Mouse (Mus musculus): ENCODE data around the gene Cep170b.
A peak's percentile ranks its signal among the peaks of the same experiment; 100 is the strongest.

The Cep170b gene

GRCm38 (mm10) chr12:112720216-112720615 lies at the start of gene Cep170b:
Gene Cep170b (plus strand): TSS chr12:112720455.
- peak in 1 of 2 experiments; percentile 65 for DNase-seq (ENCODE audit: low spot score in 2 of 2)

GRCm38 (mm10) chr12:112670718-112671393 lies 49.4 kb upstream of the Cep170b start:
- DNase-seq (ENCODE audit: low spot score in 2 of 2) = no peak

- DNase-seq (ENCODE audit: low spot score in 2 of 2) = no peak
Measured at GRCm38 (mm10) chr12:112671891-112672290, 48.4 kb upstream of the Cep170b start.

GRCm38 (mm10) chr12:112672744-112673575 lies 47.3 kb upstream of the Cep170b start:
- DNase-seq (ENCODE audit: low spot score in 2 of 2) = peak; percentile 30 to 57

- no peak for DNase-seq (ENCODE audit: low spot score in 2 of 2)
Measured at GRCm38 (mm10) chr12:112673576-112674091, 46.6 kb upstream of the Cep170b start.

- peak; percentile 28 to 39 for DNase-seq (ENCODE audit: low spot score in 2 of 2)
Measured at GRCm38 (mm10) chr12:112674132-112675011, 45.9 kb upstream of the Cep170b start, which contains the start of gene Akt1. Gene Akt1 (minus strand): TSS chr12:112674884.

DNA sequence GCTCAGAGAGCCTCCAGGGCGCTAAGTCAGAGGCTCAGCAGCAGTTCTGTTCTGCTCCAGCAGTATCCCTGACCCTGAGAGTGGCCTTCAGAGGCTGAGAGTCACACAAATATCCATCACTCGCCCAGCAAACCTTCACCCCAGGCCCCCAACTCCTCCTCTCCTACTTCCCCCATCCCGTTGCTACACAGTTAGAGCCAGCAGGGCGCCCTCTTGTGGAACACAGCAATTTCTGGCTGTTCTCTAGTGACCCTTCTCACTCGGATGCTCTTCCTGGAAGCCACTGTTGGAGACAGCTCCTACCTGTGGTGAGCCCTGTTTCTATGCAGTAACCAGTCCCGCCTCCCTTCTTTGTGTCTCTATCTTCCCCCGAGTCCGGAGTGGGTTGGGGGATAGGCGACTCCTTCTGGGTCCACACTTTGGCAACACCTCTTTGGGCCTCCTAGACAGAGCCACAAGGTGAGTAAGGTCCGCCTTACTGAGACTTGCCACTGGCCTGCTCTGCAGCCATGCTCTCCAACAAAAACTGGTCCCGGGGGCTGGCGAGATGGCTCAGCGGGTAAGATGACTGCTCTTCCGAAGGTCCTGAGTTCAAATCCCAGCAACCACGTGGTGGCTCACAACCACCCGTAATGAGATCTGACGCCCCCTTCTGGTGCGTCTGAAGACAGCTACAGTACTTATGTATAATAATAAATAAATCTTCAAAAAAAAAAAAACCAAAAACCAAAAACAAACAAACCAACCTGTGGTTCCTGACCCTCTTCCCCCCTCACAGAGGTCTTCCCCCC lies 44.8 kb upstream of the Cep170b start:
- peak; percentile 76 to 86 for DNase-seq (ENCODE audit: low spot score in 2 of 2)

- no peak for DNase-seq (ENCODE audit: low spot score in 2 of 2)
Measured at GRCm38 (mm10) chr12:112677076-112677475, 43.2 kb upstream of the Cep170b start.

DNA sequence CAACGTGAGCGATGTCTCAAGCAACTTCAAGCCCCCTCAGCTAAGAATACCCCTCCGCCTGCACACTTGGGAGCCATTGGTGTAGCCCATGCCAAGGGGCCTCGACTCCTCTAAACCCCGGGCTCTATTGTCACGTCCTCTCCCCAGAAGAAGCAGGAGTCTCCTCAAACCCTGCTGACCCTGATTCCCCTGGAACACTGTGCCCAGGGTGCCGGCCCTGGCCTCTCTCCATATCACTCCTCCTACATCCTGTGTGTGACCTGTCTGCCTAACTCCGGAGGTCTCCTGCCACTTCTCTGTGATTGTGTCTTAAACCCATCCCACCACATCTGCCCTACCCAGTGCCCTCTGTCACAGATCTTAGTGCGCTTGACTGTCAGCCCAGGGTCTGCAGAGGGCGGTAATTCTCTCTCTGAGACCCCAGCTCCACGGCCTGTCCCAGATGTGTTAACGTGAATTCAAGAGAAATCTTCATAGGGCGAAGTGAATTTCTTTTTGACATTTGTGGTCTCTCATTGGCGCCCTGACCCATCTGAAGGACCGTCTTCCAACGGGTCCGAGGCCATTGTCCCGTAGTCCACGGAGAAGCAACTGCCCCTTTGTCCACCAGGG lies 42.2 kb upstream of the Cep170b start:
- no peak for DNase-seq (ENCODE audit: low spot score in 2 of 2)

DNA sequence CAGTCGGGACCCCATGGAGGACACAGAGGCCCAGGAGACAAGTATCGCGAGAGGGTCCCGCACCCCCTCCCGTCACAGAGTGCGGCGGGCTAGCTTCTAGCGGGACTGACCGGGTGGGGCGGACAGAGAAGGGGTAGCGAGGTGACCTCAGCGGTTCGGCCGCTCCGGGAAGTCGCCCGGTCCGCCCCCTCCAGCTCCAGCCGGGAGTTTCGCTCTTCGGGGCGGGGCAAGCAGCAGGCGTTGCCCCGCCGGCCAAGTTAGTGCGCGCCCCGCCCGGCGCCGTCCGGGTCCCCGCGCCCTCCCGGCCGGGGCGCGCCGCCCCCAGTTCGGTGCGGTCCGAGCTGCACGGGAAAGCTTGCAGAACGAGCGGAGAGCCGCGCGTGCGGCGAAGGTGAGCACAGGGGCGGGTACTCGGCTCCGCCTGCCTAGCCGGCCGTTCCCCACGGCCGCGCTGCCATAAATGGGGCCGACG lies 41.7 kb upstream of the Cep170b start, which contains the start of gene Zbtb42:
Gene Zbtb42, plus strand, starts transcription at position 274 of the 472 bp plus-strand sequence.
- peak; percentile 33 to 42 for DNase-seq (ENCODE audit: low spot score in 2 of 2)

DNA sequence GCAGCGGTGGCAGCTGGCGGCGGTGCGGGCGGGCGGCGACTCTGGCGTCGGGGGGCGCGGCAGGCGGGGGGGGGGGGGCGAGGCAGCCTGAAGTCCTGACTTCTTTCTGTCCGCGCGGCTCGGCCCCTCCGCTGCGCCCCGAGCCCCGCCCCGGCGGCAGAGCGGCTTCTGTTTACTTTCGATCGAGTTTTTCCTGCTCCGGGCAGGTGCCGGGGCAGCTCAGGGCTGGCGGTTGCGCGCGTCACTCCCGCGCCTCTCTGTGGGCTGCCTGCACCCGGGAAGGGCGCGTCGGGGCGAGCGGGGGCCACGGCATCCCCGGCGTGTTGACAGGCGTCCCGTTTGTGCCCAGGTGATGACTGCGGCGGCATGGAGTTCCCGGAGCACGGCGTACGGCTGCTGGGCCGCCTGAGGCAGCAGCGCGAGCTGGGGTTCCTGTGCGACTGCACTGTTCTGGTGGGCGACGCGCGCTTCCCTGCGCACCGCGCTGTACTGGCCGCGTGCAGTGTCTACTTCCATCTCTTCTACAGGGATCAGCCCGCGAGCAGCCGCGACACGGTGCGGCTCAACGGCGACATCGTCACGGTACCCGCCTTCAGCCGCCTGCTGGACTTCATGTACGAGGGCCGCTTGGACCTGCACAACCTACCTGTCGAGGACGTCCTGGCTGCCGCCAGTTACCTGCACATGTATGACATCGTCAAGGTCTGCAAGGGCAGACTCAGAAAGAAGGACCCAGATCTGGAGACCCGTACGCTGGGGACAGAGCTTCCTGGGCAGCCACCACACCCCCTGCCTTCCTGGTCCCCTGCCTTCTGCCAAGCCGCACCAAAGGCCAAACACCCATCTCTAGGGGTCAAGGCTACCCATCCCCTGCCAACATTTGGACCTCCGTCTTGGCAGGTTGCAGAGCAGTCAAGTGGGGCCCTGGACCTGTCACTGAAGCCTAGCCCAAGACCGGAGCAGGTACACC lies 40.9 kb upstream of the Cep170b start:
- DNase-seq (ENCODE audit: low spot score in 2 of 2) = no peak

GRCm38 (mm10) chr12:112683351-112683750 lies 36.9 kb upstream of the Cep170b start:
- no peak for DNase-seq (ENCODE audit: low spot score in 2 of 2)

- DNase-seq (ENCODE audit: low spot score in 2 of 2) = peak; percentile 48 to 51
Measured at GRCm38 (mm10) chr12:112688458-112688857, 31.8 kb upstream of the Cep170b start.

GRCm38 (mm10) chr12:112693185-112694126 lies 26.8 kb upstream of the Cep170b start:
- peak; percentile 88 to 90 for DNase-seq (ENCODE audit: low spot score in 2 of 2)

GRCm38 (mm10) chr12:112694127-112694475 lies 26.2 kb upstream of the Cep170b start:
- no peak for DNase-seq (ENCODE audit: low spot score in 2 of 2)

DNA sequence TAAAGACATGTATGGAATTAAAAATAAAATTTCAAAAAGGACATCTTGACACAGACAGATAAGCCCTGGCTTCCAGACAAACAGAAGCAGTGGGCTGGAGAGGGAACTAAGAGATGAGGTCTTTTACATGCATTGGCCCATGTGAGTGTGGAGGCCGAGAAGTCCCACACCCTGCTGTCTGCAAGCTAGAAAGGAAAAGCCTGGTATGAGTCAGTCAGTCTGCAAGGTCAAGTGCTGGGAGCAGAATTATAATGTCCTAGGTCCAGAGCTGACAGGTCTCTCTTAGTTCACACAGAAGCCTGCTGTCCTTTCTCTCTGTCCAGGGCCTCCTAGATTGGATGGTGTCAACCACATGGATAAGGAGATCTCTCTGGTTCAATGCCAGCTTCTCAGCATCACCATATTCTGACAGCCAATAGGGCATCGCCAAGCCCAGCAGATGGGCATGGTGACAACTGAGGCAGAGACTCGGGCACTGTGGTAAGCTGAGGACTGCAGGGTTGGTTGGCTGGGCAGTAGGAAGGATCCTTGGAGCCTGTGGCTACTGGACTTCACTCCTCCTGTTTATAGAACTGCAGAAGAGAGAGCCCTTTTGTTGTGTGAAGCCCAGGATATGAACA lies 23.3 kb upstream of the Cep170b start:
- DNase-seq (ENCODE audit: low spot score in 2 of 2) = no peak

- no peak for DNase-seq (ENCODE audit: low spot score in 2 of 2)
Measured at GRCm38 (mm10) chr12:112700522-112700921, 19.7 kb upstream of the Cep170b start.

Data from natural killer cell, adult 2 months (primary cell).